Mouse (Mus musculus): ENCODE measurements around the gene Kifc5b. TPM values are rescaled to one million over a fixed set of nuclear protein-coding genes. Genes with fewer than 3 reads are reported as not detected.
A peak's percentile ranks its signal among the peaks of the same experiment; 100 is the strongest.
"Not testable (repeated sequence)": the region's sequence is repeated elsewhere in the genome, so short reads cannot be mapped to it uniquely, and the experiment has no call there.

The Kifc5b gene
- polyA plus RNA-seq, 1 experiment: 9.9 TPM

DNA sequence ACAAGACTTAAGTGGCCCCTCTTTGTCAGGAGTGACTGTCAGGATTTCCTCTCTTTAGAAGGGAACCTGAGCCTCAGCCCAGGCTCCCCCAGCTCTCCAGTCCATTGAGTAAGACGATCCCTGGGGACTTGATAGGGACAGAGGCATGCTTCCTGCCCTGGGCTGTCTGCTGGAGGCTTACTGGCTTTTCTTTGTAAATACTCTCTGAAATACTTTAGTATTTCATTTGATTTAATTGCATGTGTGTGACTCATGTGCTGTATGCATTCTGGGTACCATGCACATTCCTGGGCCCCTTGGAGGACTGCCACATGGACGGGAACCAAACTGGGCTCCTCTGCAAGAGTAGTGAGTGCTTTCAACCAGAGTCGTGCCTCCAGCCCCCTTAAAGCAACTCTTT lies 29.0 kb upstream of the Kifc5b start:
- TF ChIP-seq CTCF (IDR thresholded peaks at IDR 0.05; ENCODE audit: borderline replicate concordance, extremely low read depth, insufficient read depth, insufficient read length) (no peak), POLR2A (IDR thresholded peaks at IDR 0.05; ENCODE audit: borderline replicate concordance, extremely low read depth, insufficient read depth, insufficient read length, poor library complexity, severe bottlenecking) (no peak)
- peak; percentile 29 for DNase-seq (ENCODE audit: low read depth)

DNA sequence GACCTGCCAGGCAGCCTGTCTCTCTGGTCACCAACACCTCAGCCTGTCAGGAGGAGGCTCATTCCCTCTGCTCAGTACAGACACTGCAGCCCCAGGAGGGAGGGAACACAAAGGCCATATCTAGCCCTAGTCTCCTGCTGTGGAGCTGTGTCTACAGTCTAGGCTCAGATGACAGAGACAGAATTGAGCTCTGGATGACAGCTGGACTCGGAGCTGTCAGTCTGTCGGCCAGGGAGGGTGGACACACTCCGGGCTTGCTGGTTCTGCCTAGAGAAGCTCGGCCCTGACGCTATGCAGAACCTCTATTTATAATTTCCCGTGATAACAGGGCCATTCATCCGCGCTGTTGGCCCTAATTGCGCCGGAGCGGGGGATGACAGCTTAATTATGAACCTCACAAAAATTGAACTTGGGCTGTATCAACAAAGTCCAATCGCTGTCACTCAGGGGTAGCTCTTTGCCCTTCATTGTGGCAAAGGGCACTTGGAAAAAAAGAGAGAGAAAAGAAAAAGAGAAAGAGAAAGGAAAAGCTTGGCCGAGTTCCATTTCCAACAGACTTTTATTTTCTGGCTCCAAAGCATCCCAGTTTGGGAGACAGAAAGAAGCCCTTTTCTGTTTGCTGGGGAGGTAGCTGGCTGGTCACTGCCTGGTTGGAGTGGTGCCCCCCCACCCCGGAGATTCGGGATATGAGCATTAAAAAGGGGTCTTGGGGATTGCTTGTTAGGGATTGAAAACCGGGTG lies 24.1 kb upstream of the Kifc5b start:
- TF ChIP-seq CTCF (IDR thresholded peaks at IDR 0.05; ENCODE audit: borderline replicate concordance, extremely low read depth, insufficient read depth, insufficient read length): no peak
- no peak for TF ChIP-seq POLR2A (IDR thresholded peaks at IDR 0.05; ENCODE audit: borderline replicate concordance, extremely low read depth, insufficient read depth, insufficient read length, poor library complexity, severe bottlenecking)
- peak; percentile 74 for DNase-seq (ENCODE audit: low read depth)

- peak; percentile 27 for DNase-seq (ENCODE audit: low read depth)
- no peak for TF ChIP-seq POLR2A (IDR thresholded peaks at IDR 0.05; ENCODE audit: borderline replicate concordance, extremely low read depth, insufficient read depth, insufficient read length, poor library complexity, severe bottlenecking)
- TF ChIP-seq CTCF (IDR thresholded peaks at IDR 0.05; ENCODE audit: borderline replicate concordance, extremely low read depth, insufficient read depth, insufficient read length): no peak
These were observed 23.4 kb upstream of the Kifc5b start for GRCm38 (mm10) chr17:26893492-26893891.

DNA sequence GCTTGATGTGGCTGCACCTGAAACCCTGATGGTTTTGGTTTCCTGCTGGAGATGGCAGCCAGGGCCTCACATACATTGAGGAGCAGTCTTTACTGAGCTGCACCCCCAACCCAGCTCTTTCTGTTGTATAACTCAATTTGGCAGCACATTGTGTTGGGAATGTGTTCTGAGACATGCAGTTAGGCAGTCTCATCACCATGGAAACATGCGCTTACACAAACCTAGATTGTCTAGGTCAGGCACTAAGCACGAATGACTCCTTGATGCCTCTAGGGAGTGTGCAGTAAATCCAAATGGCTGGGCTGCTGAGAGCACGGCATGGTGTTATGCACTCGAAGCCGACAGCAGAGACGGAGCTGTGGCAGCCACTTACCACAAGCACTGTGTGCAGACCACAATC lies 22.5 kb upstream of the Kifc5b start:
- DNase-seq (ENCODE audit: low read depth): peak; percentile 44

GRCm38 (mm10) chr17:26895578-26895977 lies 21.3 kb upstream of the Kifc5b start:
- TF ChIP-seq CTCF (IDR thresholded peaks at IDR 0.05; ENCODE audit: borderline replicate concordance, extremely low read depth, insufficient read depth, insufficient read length) (peak; percentile 81), POLR2A (IDR thresholded peaks at IDR 0.05; ENCODE audit: borderline replicate concordance, extremely low read depth, insufficient read depth, insufficient read length, poor library complexity, severe bottlenecking) (no peak)
- DNase-seq (ENCODE audit: low read depth): peak; percentile 70

More for the DNA sequence above, 22.5 kb upstream of the Kifc5b start:
- TF ChIP-seq CTCF (IDR thresholded peaks at IDR 0.05; ENCODE audit: borderline replicate concordance, extremely low read depth, insufficient read depth, insufficient read length): no peak
- TF ChIP-seq POLR2A (IDR thresholded peaks at IDR 0.05; ENCODE audit: borderline replicate concordance, extremely low read depth, insufficient read depth, insufficient read length, poor library complexity, severe bottlenecking): no peak

GRCm38 (mm10) chr17:26900916-26901315 lies 16.0 kb upstream of the Kifc5b start:
- TF ChIP-seq CTCF (IDR thresholded peaks at IDR 0.05; ENCODE audit: borderline replicate concordance, extremely low read depth, insufficient read depth, insufficient read length) (no peak), POLR2A (IDR thresholded peaks at IDR 0.05; ENCODE audit: borderline replicate concordance, extremely low read depth, insufficient read depth, insufficient read length, poor library complexity, severe bottlenecking) (no peak)
- no peak for DNase-seq (ENCODE audit: low read depth)

DNA sequence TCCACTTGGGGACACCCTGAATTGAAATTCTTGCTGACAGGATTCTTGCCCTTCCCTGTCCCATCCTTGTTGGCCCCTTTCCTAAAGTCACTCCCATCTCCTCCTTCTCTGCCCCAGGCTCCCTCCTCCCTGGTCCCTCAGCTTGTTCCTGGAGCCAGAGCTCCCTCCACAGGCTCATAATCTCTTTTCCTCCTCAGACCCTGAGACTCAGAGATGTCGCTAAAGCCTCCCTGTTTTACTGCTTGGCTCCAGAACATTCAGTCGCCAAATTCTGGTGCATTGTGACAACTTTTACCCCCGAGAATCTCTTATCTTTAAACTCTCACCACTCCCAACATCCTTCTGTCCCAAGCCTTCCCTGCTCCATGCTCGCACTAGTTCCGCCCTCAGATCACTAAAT lies 12.6 kb upstream of the Kifc5b start:
- TF ChIP-seq CTCF (IDR thresholded peaks at IDR 0.05; ENCODE audit: borderline replicate concordance, extremely low read depth, insufficient read depth, insufficient read length) (no peak), POLR2A (IDR thresholded peaks at IDR 0.05; ENCODE audit: borderline replicate concordance, extremely low read depth, insufficient read depth, insufficient read length, poor library complexity, severe bottlenecking) (no peak)

GRCm38 (mm10) chr17:26907506-26907905 lies 9.4 kb upstream of the Kifc5b start:
- peak; percentile 17 for DNase-seq (ENCODE audit: low read depth)

More for the DNA sequence above, 12.6 kb upstream of the Kifc5b start:
- DNase-seq (ENCODE audit: low read depth): no peak

- TF ChIP-seq POLR2A (IDR thresholded peaks at IDR 0.05; ENCODE audit: borderline replicate concordance, extremely low read depth, insufficient read depth, insufficient read length, poor library complexity, severe bottlenecking) (no peak), CTCF (IDR thresholded peaks at IDR 0.05; ENCODE audit: borderline replicate concordance, extremely low read depth, insufficient read depth, insufficient read length) (no peak)
- DNase-seq (ENCODE audit: low read depth): no peak
These were observed 1.6 kb upstream of the Kifc5b start for GRCm38 (mm10) chr17:26915248-26915647.

DNA sequence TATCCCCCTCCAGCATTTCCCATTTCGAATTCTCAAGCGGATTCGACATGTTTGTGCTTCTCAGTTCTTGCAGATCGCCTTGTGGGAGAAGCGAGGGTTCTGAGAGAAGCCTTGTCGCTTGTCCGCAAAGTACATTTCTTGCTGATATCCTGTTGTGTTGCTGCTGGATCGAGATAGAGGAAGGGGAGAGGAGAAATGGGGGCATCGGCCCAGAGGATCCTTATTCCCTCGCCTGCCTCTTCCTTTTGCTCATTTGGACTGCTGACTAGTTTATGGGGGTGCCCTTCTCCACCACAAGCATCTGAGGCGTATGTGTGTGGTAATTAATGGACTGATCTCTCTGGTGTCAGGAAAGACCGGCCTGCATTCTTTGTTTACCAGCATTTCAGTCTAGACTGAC lies 669 bp downstream of the Kifc5b start:
- DNase-seq (ENCODE audit: low read depth): not testable (repeated sequence)

GRCm38 (mm10) chr17:26918343-26918742 lies 1.5 kb downstream of the Kifc5b start:
- TF ChIP-seq CTCF (IDR thresholded peaks at IDR 0.05; ENCODE audit: borderline replicate concordance, extremely low read depth, insufficient read depth, insufficient read length) (no peak), POLR2A (IDR thresholded peaks at IDR 0.05; ENCODE audit: borderline replicate concordance, extremely low read depth, insufficient read depth, insufficient read length, poor library complexity, severe bottlenecking) (no peak)
- DNase-seq (ENCODE audit: low read depth): no peak

GRCm38 (mm10) chr17:26919516-26919915 lies 2.6 kb downstream of the Kifc5b start:
- not testable (repeated sequence) for DNase-seq (ENCODE audit: low read depth)

DNA sequence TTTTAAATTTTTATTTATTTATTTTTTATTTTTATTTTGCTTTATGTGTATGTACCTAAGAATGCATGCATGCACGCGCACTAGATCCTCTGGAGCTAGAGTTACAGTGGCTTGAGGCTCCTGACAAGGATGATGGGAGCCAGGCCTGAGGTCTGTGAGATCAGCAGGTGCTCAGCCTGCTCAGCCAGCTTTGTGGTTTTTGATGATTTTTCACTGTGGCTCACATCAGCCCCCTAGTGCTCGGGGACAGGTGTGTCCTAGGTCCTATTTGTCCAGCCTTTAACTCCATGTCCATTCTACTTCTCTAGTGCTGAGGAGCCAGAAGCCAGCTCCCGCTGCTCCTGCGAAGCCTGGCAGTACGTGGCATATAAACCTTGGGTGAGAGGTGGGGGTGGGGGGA lies 5.5 kb downstream of the Kifc5b start:
- DNase-seq (ENCODE audit: low read depth): not testable (repeated sequence)

DNA sequence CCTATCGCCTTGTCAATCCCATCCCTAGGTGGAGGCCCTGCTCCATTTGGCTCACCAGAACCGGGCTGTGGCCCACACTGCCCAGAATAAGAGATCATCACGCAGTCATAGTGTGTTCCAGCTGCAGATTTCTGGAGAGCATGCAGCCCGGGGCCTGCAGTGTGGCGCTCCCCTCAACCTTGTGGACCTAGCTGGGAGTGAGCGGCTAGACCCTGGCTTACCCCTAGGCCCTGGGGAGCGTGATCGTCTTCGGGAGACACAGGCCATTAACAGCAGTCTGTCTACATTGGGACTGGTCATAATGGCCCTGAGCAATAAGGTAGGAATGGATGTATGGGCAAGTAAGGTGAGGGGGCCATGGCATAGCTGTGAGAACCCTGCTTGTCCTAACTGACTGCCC lies 8.5 kb downstream of the Kifc5b start:
- not testable (repeated sequence) for DNase-seq (ENCODE audit: low read depth)
